Mouse (Mus musculus) hindbrain, embryonic 12.5 days (tissue): ENCODE measurements around the gene Rfesd. TPM values are rescaled to one million over a fixed set of nuclear protein-coding genes. Genes with fewer than 3 reads are reported as not detected.

ENCODE experiments used
- ATAC-seq: fragments of 200-750 bp; cut with Nextera tagmentation; 2 replicates; pipeline ENCODE4 v1.8.0; 2017; ENCODE audit warnings: moderate TSS enrichment; ENCODE audit not compliant: low FRiP score
- H3K27ac ChIP-seq: fragments of 300-500 bp; sonication (generic); 2 replicates; pipeline ENCODE4 v1.5.1; 2016; ENCODE audit warnings: mild to moderate bottlenecking
- H3K27me3 ChIP-seq: fragments of 300-500 bp; sonication (generic); 2 replicates; pipeline ENCODE4 v1.6.1; 2016; ENCODE audit warnings: mild to moderate bottlenecking
- H3K36me3 ChIP-seq: fragments of 300-500 bp; sonication (generic); 2 replicates; pipeline ENCODE4 v1.6.1; 2016; ENCODE audit warnings: mild to moderate bottlenecking
- H3K4me1 ChIP-seq: fragments of 300-500 bp; sonication (generic); 2 replicates; pipeline ENCODE4 v1.6.1; 2016
- H3K4me2 ChIP-seq: fragments of 300-500 bp; sonication (generic); replicated peaks from 2 replicates; pipeline ENCODE4 v1.6.1; 2016; ENCODE audit warnings: mild to moderate bottlenecking
- H3K4me3 ChIP-seq: fragments of 300-500 bp; sonication (generic); 2 replicates; pipeline ENCODE4 v1.5.1; 2016; ENCODE audit warnings: mild to moderate bottlenecking
- H3K9ac ChIP-seq: fragments of 300-500 bp; sonication (generic); 2 replicates; pipeline ENCODE4 v1.6.1; 2016; ENCODE audit warnings: mild to moderate bottlenecking, moderate library complexity
- H3K9me3 ChIP-seq: fragments of 300-500 bp; sonication (generic); replicated peaks from 2 replicates; pipeline ENCODE4 v1.6.1; 2016; ENCODE audit warnings: mild to moderate bottlenecking
- WGBS: fragments of 180-500 bp; shearing (Covaris S2); methylation state at CpG from one replicate; pipeline ENCODE4 v1.1.7; 2016; 5-methylcytosine and 5-hydroxymethylcytosine counted together
- polyA plus RNA-seq: library from polyadenylated mRNA; unstranded; fragments of >200 nt; fragmentation: Nextera tagmentation; extraction: Ambion mirVana; gene quantifications from 2 replicates; pipeline ENCODE4 v1.2.1, GENCODE M21; 2016

The Rfesd gene
- polyA plus RNA-seq, result 19.7 and 20.4 TPM in 2 replicates

DNA sequence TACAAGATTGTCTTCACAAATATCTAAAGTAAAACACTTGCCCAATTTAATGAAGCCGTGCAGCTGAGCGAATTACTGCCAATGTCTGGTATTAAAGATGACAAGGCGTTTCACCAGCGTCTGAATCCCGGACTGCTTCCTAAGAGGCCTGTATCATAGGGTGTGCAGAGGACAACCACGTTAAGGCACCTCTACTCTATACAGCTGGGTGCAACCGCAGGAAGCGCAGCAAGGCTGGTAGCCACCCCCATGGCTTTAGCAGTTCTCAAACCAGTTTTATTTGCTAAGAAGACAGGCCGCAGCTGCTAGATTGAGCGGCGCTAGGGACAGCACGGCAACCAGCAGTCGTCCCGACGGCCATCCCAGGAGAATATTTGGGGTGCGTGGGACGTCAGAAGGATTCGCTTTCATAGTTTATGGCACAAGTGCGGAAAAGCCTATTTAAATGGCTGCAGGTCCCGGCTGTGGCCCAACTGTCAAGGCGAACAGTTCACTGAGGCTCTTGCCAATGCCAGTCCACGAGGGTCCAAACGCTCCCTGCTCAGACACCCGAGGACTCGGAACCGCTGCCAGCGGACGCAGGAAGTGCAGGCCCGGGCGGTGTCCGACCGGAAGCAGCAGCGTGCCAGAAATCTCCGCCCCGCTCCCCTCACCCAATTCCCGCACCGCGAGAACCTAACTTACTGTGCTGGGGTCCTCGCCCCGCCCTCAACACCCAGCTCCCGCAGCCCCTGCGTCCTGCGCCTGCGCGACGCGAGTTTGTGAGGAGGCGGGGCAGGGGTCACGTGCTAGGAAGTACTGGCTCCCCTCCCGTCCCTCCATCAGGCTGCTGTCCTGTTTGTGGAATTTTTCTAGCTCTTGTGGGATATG is at the start of gene Rfesd:
TSS of gene Rfesd (minus strand) at position 746 of the 870 bp plus-strand sequence.
- no peaks in the 10 kb centered on the region for H3K9me3 ChIP-seq
- H3K4me3 ChIP-seq, result peak within 1 kb of the TSS; percentile 63
- peak within 1 kb of the TSS; percentile 93 for H3K27ac ChIP-seq
- peak within 1 kb of the TSS; percentile 84 for H3K9ac ChIP-seq
- H3K4me1 ChIP-seq, result peaks cover 7% of the 10 kb centered on the region
- 1% methylated on average over 50 of the region's 50 CpGs for WGBS
- H3K36me3 ChIP-seq, result no peaks in the 10 kb centered on the region
- H3K4me2 ChIP-seq, result peak within 1 kb of the TSS; percentile 54
- ATAC-seq, result peak; percentile 100
- no peaks in the 10 kb centered on the region for H3K27me3 ChIP-seq

DNA sequence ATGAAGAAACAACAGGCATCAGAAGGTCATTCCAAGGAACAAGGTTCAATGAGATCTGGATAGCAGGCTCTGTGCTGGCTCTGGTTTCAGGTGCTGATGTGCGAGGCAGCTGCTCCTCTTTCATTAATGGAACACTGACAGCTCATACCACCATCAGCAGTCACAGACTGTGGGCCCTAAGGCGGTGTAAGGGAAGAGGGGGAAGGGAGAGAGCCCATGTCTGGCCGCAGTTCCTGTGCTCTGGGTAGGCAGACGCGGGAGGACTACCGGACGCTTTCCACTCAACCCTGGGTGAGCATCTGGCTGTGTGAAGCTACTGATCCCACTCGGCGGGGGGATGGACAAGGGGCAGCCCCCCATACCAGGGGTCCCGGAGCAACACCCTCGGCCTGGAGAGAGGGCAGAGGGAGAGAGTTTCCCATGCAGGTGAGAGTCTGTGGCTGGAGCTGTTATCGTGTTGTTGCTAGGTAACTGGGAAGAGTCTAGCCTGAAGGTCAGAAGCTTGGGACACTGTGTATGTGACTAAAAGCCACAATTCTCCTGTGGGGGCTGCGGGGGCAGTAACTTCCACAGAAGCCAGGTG is 45.9 kb upstream of the Rfesd start:
- no peak overlapping the region for H3K9ac ChIP-seq
- no peak overlapping the region for H3K27ac ChIP-seq
- no peaks in the 10 kb centered on the region for H3K36me3 ChIP-seq
- WGBS, result 82% methylated on average over 13 of the region's 13 CpGs
- no peak overlapping the region for H3K4me2 ChIP-seq
- H3K9me3 ChIP-seq, result no peaks in the 10 kb centered on the region
- H3K27me3 ChIP-seq, result no peaks in the 10 kb centered on the region
- H3K4me1 ChIP-seq, result no peaks in the 10 kb centered on the region
- no peak overlapping the region for H3K4me3 ChIP-seq
- peak; percentile 64 for ATAC-seq

DNA sequence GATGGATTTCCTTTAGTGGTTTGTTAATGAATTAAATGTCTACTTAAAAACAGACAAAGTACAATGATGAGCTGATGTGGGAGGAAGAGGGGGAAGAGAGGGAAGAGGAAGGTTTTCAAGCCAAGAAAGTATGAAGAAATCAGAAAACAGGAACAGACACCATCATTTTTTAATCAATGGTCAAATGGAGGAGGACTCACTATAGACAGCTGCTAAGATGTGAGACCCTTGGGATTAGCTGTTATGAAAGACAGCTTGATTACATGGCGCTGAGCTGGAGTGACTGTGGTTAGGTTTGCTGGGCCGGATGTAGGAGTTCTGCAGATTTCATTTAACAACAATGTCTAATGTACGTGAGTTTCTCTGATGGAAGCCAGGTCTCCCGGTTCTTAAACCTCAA is 45.0 kb upstream of the Rfesd start:
- H3K9me3 ChIP-seq, result no peaks in the 10 kb centered on the region
- H3K27ac ChIP-seq, result no peak overlapping the region
- H3K4me1 ChIP-seq, result no peaks in the 10 kb centered on the region
- H3K27me3 ChIP-seq, result no peaks in the 10 kb centered on the region; the same call in 1 of the 2 replicates
- WGBS, result 85% methylated on average over 4 of the region's 4 CpGs
- H3K9ac ChIP-seq, result no peak overlapping the region
- no peak overlapping the region for H3K4me3 ChIP-seq
- no peaks in the 10 kb centered on the region for H3K36me3 ChIP-seq
- H3K4me2 ChIP-seq, result no peak overlapping the region
- no peak for ATAC-seq

DNA sequence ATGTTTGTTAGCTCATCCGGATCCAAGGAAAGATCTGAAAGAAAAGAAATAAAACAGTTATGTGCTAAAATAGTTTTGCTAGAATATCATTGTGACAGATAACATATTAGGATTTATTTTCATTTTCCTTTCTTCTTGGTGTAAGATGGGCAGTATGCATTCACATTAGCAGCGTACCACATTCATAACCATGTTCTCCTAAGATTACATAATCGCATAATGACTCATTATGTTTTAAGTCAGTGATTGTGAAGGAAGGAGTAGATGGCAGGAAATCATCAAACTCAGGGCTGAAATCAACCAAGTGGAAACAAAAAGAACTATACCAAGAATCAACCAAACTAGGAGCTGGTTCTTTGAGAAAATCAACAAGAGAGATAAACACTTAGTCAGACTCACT is 44.0 kb upstream of the Rfesd start:
- Histone ChIP-seq H3K36me3 (no peaks in the 10 kb centered on the region), H3K4me3 (no peak overlapping the region), H3K4me2 (no peak overlapping the region), H3K27ac (no peak overlapping the region), H3K27me3 (peaks cover 8% of the 10 kb centered on the region), H3K9ac (no peak overlapping the region), H3K9me3 (no peaks in the 10 kb centered on the region), H3K4me1 (no peaks in the 10 kb centered on the region)
- ATAC-seq, result no peak
- WGBS, result 95% methylated on average over 3 of the region's 3 CpGs

DNA sequence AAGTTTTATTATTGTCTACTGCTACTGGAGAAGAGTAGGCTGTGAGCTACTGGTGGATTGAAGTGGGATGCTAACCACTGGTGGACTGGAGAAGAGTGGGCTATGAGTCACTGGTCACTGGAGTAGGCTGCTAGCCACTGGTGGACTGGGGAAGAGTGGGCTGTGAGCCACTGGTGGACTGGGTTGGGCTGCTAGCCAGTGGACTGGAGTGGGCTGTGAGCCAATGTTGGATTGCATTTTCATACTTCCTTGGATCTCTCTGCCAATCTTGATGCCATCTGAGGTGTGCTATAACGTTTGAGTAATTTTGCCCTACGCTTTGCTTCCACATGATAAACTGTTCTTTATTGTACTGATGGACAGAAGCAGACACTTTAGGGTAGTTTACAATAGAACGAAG is 43.6 kb upstream of the Rfesd start:
- Histone ChIP-seq H3K9me3 (no peaks in the 10 kb centered on the region), H3K4me3 (no peak overlapping the region), H3K4me1 (no peaks in the 10 kb centered on the region), H3K27ac (no peak overlapping the region), H3K27me3 (peaks cover 12% of the 10 kb centered on the region), H3K9ac (no peak overlapping the region), H3K36me3 (no peaks in the 10 kb centered on the region), H3K4me2 (no peak overlapping the region)
- WGBS, result 95% methylated on average over 3 of the region's 3 CpGs
- ATAC-seq, result no peak

DNA sequence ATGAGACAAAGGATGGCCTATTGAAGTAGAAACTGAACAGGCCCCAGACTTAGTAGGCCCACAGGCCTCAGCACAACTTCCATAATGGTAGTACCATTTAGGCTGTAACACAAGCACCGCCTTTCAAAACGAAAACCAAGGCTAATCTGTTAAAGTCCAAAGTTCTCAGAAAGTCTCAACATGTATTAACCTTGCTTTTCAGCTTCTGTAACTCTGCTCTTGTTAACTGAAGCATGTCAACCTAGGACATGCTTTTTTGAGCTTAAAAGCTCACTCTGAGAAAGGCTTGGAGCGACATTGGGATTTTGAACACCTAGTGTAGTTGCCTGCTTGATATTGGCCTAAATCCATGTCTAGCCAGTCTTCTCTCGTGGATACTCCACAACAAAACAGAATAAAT is 41.1 kb upstream of the Rfesd start:
- H3K36me3 ChIP-seq, result no peaks in the 10 kb centered on the region
- no peak for ATAC-seq
- H3K9me3 ChIP-seq, result no peaks in the 10 kb centered on the region
- H3K27me3 ChIP-seq, result peaks cover 35% of the 10 kb centered on the region
- peaks cover 12% of the 10 kb centered on the region; the same call in 1 of the 2 replicates for H3K4me1 ChIP-seq
- H3K27ac ChIP-seq, result no peak overlapping the region
- no peak overlapping the region for H3K9ac ChIP-seq
- 91% methylated on average over 4 of the region's 4 CpGs for WGBS
- no peak overlapping the region for H3K4me3 ChIP-seq
- H3K4me2 ChIP-seq, result no peak overlapping the region

DNA sequence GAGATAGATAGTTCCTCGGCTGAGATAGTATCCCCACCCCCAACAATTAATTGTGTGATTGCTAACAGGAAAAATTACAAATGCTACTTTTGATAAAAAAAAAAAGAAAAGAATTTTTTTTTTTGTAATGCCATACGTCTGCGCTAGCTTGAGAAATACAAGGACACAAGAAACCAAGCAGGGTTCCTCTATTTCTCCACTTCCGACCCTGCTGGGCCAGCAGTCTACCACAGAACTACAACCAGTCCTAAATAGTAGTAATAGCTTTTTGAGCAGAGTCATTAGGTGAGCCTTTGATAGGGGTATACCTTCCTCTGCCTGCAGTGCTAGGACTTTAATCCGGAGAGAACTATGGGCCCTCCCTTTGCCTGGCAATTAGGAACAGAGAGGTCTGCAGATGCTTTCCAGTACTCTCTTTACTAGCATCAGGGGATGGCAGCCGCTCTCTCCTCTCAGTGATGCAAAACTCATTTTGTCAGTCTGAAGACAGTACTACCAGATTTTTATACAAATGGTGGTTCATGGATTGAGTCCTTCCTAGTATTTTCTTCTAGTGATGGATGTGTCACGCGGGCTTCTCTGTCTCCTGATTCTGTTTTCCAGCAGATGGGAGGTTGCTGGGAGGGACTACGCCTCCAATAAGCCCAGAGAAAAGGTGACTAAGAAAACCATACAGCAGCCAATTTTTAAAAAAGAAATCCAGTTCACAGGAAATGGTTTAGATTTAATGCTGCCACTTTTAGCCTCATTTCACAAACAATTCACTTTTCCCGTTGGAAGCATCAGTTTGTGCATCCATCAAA is 38.9 kb upstream of the Rfesd start:
- Histone ChIP-seq H3K4me3 (no peak overlapping the region), H3K36me3 (no peaks in the 10 kb centered on the region), H3K9ac (no peak overlapping the region), H3K9me3 (no peaks in the 10 kb centered on the region), H3K27ac (no peak overlapping the region), H3K4me2 (peak overlapping the region; percentile 96; the same call in 1 of the 2 replicates), H3K27me3 (peaks cover 52% of the 10 kb centered on the region), H3K4me1 (peaks cover 12% of the 10 kb centered on the region; the same call in 1 of the 2 replicates)
- no peak for ATAC-seq
- WGBS, result 75% methylated on average over 10 of the region's 10 CpGs

DNA sequence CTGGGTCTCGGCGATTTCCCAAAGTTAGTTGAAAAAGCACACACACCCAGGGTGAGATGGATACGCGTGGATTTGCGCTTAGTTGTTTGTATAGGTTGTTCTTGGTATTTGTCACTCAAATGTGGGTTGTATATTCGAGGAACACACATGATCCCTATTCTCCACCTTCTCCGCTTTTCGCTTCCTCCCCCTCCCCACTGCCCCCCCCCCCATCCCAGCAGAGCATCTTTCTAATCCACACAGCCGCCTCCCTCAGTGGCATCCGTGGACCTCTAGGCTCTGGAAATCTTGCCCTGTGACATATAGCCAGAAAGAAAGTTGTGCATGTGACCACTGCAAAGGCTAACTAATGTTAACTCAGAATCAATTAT is 38.4 kb upstream of the Rfesd start, which contains the start of gene Gpr150:
TSS of gene Gpr150 (minus strand) at position 101 of the 371 bp plus-strand sequence.
- no peaks in the 10 kb centered on the region for H3K9me3 ChIP-seq
- peak within 1 kb of the TSS; percentile 18 for H3K9ac ChIP-seq
- ATAC-seq, result no peak
- peak within 1 kb of the TSS; percentile 96 for H3K4me2 ChIP-seq
- H3K36me3 ChIP-seq, result no peaks in the 10 kb centered on the region
- no peak within 1 kb of the TSS for H3K27ac ChIP-seq
- H3K4me1 ChIP-seq, result peaks cover 12% of the 10 kb centered on the region; the same call in 1 of the 2 replicates
- H3K4me3 ChIP-seq, result peak within 1 kb of the TSS; percentile 48
- WGBS, result 9% methylated on average over 10 of the region's 10 CpGs
- peaks cover 55% of the 10 kb centered on the region for H3K27me3 ChIP-seq

DNA sequence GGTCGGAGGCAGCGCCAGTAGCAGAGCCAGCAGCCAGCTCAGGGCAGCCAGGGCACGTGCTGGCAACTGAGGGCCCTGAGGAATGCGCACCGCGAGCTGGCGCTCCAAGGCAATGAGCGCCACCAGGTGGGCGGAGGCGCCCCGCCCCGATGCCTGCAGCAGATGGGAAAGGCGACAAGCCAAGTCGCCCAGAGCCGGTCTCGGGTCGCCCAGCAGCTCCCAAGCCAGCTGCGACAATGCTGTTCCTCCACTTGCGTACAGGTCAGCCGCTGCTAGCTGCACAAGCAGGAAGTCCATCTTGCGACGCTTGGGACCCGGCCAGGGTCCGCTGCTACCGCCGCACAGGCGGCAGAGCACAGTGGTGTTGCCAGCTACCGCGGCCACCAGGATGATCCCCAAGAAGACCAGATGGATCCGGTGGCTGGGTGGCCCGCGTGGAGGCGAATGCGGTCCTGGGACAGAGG is 37.8 kb upstream of the Rfesd start:
- peaks cover 55% of the 10 kb centered on the region for H3K27me3 ChIP-seq
- WGBS, result 0% methylated on average over 30 of the region's 34 CpGs
- no peaks in the 10 kb centered on the region for H3K9me3 ChIP-seq
- no peaks in the 10 kb centered on the region for H3K36me3 ChIP-seq
- no peak overlapping the region for H3K27ac ChIP-seq
- H3K4me2 ChIP-seq, result peak overlapping the region; percentile 96
- peak overlapping the region; percentile 18 for H3K9ac ChIP-seq
- peak overlapping the region; percentile 48 for H3K4me3 ChIP-seq
- peaks cover 12% of the 10 kb centered on the region; the same call in 1 of the 2 replicates for H3K4me1 ChIP-seq
- ATAC-seq, result peak; percentile 96

DNA sequence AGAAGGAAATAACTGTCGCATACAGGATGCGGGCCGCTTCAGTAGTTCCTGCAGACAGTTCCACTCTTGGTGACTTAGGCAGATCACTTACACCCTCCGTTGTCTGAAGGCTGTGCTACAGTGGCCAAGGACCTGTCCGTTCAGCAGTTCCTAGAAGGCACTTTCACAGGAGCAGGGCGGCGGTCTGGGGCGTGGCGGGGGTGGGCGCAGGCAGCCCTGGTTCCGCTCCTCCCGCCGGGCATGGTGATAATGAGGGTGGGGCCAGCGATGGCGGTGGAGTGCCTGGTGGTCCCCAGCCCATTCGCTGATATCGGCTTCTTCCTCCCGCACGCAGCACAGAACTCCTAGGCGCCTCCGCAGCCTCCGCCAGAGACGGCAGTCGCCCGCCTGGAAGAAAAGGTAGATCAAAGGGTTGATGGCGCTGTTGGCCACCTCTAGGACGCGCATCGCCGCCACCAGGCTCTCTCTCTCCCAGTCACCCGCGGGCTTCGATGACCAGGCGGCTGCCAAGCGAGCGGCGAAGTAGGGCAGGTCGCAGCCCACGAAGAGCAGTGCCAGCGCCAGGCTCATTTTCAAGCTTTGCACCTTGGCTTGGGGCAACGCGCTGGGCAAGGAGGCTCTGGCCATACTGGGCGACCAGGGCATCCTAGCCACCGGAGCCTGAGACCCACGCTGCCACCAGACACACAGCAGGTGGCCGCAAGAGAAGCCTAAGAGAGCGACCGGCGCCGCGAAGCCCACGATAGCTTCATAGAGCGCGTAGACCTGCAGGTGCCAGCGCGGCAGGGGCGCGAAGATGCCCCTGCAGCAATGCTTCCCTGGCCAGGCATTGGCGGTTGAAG is 37.1 kb upstream of the Rfesd start:
- no peaks in the 10 kb centered on the region for H3K36me3 ChIP-seq
- H3K9ac ChIP-seq, result peak overlapping the region; percentile 18
- H3K4me2 ChIP-seq, result peak overlapping the region; percentile 96
- H3K27ac ChIP-seq, result no peak overlapping the region
- peak overlapping the region; percentile 48 for H3K4me3 ChIP-seq
- peaks cover 12% of the 10 kb centered on the region; the same call in 1 of the 2 replicates for H3K4me1 ChIP-seq
- peak; percentile 72 for ATAC-seq
- 1% methylated on average over 59 of the region's 59 CpGs for WGBS
- H3K27me3 ChIP-seq, result peaks cover 55% of the 10 kb centered on the region
- H3K9me3 ChIP-seq, result no peaks in the 10 kb centered on the region

DNA sequence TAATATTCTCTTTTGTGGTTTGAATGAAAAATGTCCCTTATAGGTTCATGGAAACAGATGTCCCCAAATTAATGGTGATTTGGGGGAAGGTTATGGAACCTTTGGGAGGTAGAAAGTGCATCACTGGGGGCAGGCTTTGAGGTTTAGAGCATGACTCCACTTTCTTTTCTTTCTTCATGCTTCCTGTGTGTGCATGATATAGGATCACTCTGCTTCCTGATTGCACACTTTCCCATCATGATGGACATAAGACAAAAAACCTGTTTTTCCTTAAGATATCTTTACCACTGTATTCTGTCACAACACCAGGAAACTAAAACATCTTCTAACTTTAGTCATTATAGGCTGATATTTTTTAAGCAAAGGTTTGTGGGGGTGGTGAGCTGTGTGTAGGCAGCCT is 26.5 kb upstream of the Rfesd start:
- no peaks in the 10 kb centered on the region for H3K36me3 ChIP-seq
- H3K27me3 ChIP-seq, result no peaks in the 10 kb centered on the region
- no peak overlapping the region for H3K4me3 ChIP-seq
- H3K4me2 ChIP-seq, result no peak overlapping the region
- H3K9me3 ChIP-seq, result no peaks in the 10 kb centered on the region; the same call in 1 of the 2 replicates
- no peak for ATAC-seq
- H3K27ac ChIP-seq, result no peak overlapping the region
- no peaks in the 10 kb centered on the region for H3K4me1 ChIP-seq
- no peak overlapping the region for H3K9ac ChIP-seq
